Mouse (Mus musculus): ENCODE measurements at regions not wholly inside any gene's neighbourhood (a gene's known extent, or its start where the extent isn't known, plus 50 kb on each side); places are given as distances from the start of the nearest gene placed in this dataset. TPM values are rescaled to one million over a fixed set of nuclear protein-coding genes. Genes with fewer than 3 reads are reported as not detected.

DNA sequence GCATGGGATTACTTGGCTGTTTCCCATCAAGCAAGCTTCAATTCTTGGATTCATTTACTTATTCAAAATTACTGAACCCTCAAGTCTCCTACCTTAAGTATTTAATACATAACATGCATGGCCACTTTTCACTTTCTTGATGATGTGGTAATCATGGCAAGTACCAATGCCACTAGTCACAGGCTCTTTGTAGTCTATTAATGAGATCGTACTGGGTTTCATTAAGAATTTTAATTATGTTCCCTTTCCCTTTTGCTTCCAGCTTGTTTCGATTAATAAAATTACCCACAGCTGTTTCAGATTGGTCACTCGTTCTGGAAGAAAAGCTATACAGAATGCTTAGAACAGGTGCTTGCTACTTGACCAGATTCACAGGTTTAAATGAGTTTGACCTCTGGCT, 238.6 kb downstream of the Nr4a2 start:
- H3K9me3 ChIP-seq (replicated peaks): no peaks in the 10 kb centered on the region
- H3K4me2 ChIP-seq: no peak overlapping the region
- H3K4me1 ChIP-seq: no peaks in the 10 kb centered on the region
- H3K27ac ChIP-seq (replicated peaks): no peak overlapping the region
- H3K36me3 ChIP-seq: no peaks in the 10 kb centered on the region
- no peak overlapping the region for H3K9ac ChIP-seq (replicated peaks)
- no peak for ATAC-seq (ENCODE audit: low FRiP score)
- WGBS: 73% methylated on average over 3 of the region's 3 CpGs
- no peak overlapping the region for H3K4me3 ChIP-seq (replicated peaks)
- H3K27me3 ChIP-seq (replicated peaks): no peaks in the 10 kb centered on the region

- H3K27me3 ChIP-seq (replicated peaks): no peaks in the 10 kb centered on the region
- no peaks in the 10 kb centered on the region for H3K36me3 ChIP-seq
- no peaks in the 10 kb centered on the region for H3K9me3 ChIP-seq (replicated peaks)
- WGBS: 50% methylated on average over 2 of the region's 2 CpGs
- ATAC-seq (ENCODE audit: low FRiP score): no peak
- H3K27ac ChIP-seq (replicated peaks): no peak overlapping the region
- no peaks in the 10 kb centered on the region for H3K4me1 ChIP-seq
- H3K4me3 ChIP-seq (replicated peaks): no peak overlapping the region
- H3K9ac ChIP-seq (replicated peaks): no peak overlapping the region
- no peak overlapping the region for H3K4me2 ChIP-seq
Observed at GRCm38 (mm10) chr2:56860776-56861175, 263.0 kb downstream of the Nr4a2 start.

GRCm38 (mm10) chr2:56820551-56820950, 303.3 kb downstream of the Nr4a2 start:
- Histone ChIP-seq H3K27ac (replicated peaks) (no peak overlapping the region), H3K9me3 (replicated peaks) (no peaks in the 10 kb centered on the region), H3K9ac (replicated peaks) (no peak overlapping the region), H3K4me2 (no peak overlapping the region), H3K36me3 (no peaks in the 10 kb centered on the region), H3K27me3 (replicated peaks) (no peaks in the 10 kb centered on the region), H3K4me1 (no peaks in the 10 kb centered on the region), H3K4me3 (replicated peaks) (no peak overlapping the region)
- ATAC-seq (ENCODE audit: low FRiP score): no peak
- 20% methylated on average over 4 of the region's 4 CpGs for WGBS

DNA sequence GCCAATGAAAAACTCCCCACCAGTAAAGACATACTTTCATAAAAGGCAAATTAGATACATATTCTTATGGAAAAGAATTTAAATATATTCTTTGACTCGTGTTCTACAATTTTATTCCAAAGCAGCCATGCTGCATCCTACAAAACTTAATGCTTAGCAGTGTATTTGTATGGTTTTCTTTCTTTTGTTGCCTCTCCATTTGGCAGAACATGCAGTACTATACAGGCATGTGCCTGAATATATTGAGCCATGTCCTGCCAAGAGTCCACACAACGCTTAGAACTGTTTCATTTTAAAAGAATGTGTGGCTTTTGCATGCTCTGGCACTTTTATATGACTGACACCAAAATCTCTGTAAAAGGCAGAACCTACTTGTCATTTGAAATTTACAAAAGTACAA, 339.0 kb downstream of the Nr4a2 start:
- H3K4me3 ChIP-seq (replicated peaks): no peak overlapping the region
- no peak overlapping the region for H3K9ac ChIP-seq (replicated peaks)
- H3K27me3 ChIP-seq (replicated peaks): no peaks in the 10 kb centered on the region
- no peaks in the 10 kb centered on the region for H3K4me1 ChIP-seq
- H3K4me2 ChIP-seq: no peak overlapping the region
- 83% methylated on average over 2 of the region's 2 CpGs for WGBS
- no peaks in the 10 kb centered on the region for H3K9me3 ChIP-seq (replicated peaks)
- H3K27ac ChIP-seq (replicated peaks): no peak overlapping the region
- ATAC-seq (ENCODE audit: low FRiP score): no peak
- H3K36me3 ChIP-seq: no peaks in the 10 kb centered on the region

Small RNA genes in the stretch of these regions (microRNA-seq; reads per million reads assigned to microRNA genes)
- not detected for gene Mir195b
